Mouse (Mus musculus): ENCODE measurements around the gene Fam227a. TPM values are rescaled to one million over a fixed set of nuclear protein-coding genes. Genes with fewer than 3 reads are reported as not detected.
"Not testable (repeated sequence)": the region's sequence is repeated elsewhere in the genome, so short reads cannot be mapped to it uniquely, and the experiment has no call there.

The Fam227a gene
- total RNA-seq, 2 experiments from 2014 or later = 1.1 TPM; not detected in 1

- ATAC-seq (replicated peaks; ENCODE audit: low FRiP score, low TSS enrichment, poor library complexity, severe bottlenecking) = no peak
Measured at GRCm38 (mm10) chr15:79685141-79685641, 26.4 kb upstream of the Fam227a start.

DNA sequence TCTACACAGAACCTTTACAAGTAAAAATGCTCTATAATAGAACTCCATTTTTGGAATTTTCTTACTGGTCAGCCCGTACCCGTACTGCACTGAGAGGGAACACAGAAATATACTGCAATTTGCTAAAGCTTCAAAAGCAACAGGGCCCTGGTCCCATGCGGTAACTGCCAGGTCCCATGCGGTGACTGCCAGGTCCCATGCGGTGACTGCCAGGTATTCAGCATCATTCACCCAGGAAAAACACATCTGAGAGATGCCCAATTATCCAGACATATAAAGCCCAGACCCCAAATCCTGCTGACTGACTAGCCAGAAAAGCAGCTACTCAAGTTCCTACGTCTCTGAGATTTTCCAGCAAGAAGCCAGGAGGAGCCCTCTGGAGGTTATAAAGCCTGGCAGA, 25.9 kb upstream of the Fam227a start:
- ATAC-seq (replicated peaks; ENCODE audit: low FRiP score, low TSS enrichment, poor library complexity, severe bottlenecking) = no peak

DNA sequence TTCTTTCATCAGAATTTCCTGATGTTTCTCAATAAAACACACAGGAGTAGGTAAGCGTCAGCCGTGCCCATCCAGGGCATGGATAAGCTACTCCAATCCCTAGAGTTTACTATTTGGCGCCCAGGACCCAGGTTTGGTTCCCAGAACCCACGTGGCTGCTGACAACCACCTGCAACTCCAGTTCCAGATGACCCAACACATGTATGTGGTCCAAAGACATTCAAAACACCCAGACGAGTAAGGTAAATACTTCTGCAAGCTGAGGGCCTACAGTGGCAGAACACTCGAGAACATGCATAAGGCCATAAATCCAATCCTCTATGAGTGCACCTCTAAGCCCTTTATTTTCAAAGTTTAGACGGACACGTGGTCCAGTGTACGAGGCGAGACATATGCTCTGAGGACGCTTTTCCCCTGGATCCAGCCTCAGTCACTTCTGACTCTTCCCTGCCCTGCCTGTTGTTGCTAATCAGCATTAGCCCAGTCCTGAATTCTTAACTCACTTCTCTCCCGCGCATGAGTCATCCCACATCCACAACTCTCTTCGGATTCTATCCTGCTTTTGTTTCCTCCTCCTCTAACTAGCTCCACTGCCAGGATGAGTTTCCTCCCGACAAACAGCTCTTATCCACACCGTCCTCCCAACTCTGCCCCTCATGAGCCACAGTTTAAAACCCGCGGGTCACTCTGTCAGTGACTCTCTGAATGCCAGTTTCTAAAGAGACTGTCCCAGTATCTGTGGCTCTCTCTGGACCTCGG, 25.1 kb upstream of the Fam227a start:
- no peak for ATAC-seq (replicated peaks; ENCODE audit: low FRiP score, low TSS enrichment, poor library complexity, severe bottlenecking)

DNA sequence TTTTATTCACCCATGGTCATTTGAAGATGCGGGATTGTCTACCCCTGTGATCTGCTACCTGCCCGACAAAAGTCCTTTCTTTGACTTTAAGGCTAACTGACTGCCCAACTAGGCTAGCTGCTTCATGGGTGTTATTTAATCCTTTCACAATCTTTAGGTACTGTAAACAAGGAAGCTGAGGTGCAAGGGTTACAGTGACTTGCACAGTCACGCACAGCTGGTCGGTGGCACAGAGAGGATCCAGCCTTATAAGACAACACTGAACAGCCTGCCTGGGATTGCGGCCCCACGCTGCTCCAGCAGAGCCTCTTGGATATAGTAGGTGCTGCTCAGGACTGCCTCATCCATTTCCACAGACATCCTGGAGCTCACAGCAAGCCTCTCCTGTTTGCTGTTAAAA, 24.4 kb upstream of the Fam227a start:
- ATAC-seq (replicated peaks; ENCODE audit: low FRiP score, low TSS enrichment, poor library complexity, severe bottlenecking) = no peak

GRCm38 (mm10) chr15:79681973-79682372, 23.2 kb upstream of the Fam227a start:
- ATAC-seq (replicated peaks; ENCODE audit: low FRiP score, low TSS enrichment, poor library complexity, severe bottlenecking) = 0 out of 2 replicates have a peak, but pooled peaks have one; percentile 11

DNA sequence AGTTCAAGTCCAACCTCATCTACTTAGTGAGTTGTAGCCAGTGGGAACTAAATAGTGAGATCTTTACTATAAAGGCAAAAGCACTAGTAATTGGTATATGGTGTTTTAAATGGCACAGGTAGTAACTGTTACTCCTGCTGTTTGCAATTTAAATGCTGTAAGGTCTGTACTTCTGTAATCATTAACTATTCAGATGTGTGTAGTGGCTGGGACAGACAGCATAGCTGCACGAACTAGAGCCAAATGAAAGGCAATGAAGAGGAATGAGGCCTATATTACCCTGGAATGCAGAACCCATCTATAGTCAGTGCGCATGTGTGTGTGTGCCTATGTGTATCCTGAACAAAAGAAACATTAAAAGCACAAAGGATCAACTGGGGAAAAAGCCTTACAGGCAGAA, 19.2 kb upstream of the Fam227a start:
- ATAC-seq (replicated peaks; ENCODE audit: low FRiP score, low TSS enrichment, poor library complexity, severe bottlenecking) = no peak

- ATAC-seq (replicated peaks; ENCODE audit: low FRiP score, low TSS enrichment, poor library complexity, severe bottlenecking) = not testable (repeated sequence)
Measured at GRCm38 (mm10) chr15:79671828-79672348, 13.1 kb upstream of the Fam227a start.

GRCm38 (mm10) chr15:79670972-79671299, 12.2 kb upstream of the Fam227a start:
- no peak for ATAC-seq (replicated peaks; ENCODE audit: low FRiP score, low TSS enrichment, poor library complexity, severe bottlenecking)

- peak; percentile 94 for ATAC-seq (replicated peaks; ENCODE audit: low FRiP score, low TSS enrichment, poor library complexity, severe bottlenecking)
Measured at GRCm38 (mm10) chr15:79670249-79670971, 11.7 kb upstream of the Fam227a start, which contains the start of gene Tomm22. Gene Tomm22, plus strand, starts transcription at chr15:79670861.

DNA sequence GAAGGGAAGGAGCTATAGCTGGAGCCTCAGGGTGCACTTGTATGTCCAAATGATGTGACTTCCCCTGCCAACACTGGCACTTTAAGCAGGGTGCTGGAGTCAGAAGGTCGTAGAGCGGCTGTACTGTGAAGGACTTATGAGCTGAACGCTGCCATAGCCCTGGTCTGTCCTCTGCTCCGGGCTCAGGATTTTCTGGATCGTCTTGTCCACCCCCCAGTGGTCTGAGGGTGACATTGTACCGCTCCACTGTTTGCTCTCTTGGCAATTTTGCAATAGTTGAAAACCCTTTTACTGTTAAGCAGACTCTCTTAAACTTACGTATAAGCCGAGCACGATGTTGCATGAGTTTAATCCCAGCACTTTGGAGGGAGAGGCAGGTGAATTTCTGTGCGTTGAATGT, 10.4 kb upstream of the Fam227a start:
- no peak for ATAC-seq (replicated peaks; ENCODE audit: low FRiP score, low TSS enrichment, poor library complexity, severe bottlenecking)

- ATAC-seq (replicated peaks; ENCODE audit: low FRiP score, low TSS enrichment, poor library complexity, severe bottlenecking) = no peak
Measured at GRCm38 (mm10) chr15:79664666-79665065, 5.9 kb upstream of the Fam227a start.

- ATAC-seq (replicated peaks; ENCODE audit: low FRiP score, low TSS enrichment, poor library complexity, severe bottlenecking) = no peak
Measured at GRCm38 (mm10) chr15:79661852-79662251, 3.1 kb upstream of the Fam227a start.

- peak; percentile 62 for ATAC-seq (replicated peaks; ENCODE audit: low FRiP score, low TSS enrichment, poor library complexity, severe bottlenecking)
Measured at GRCm38 (mm10) chr15:79657837-79658530, 772 bp downstream of the Fam227a start.

DNA sequence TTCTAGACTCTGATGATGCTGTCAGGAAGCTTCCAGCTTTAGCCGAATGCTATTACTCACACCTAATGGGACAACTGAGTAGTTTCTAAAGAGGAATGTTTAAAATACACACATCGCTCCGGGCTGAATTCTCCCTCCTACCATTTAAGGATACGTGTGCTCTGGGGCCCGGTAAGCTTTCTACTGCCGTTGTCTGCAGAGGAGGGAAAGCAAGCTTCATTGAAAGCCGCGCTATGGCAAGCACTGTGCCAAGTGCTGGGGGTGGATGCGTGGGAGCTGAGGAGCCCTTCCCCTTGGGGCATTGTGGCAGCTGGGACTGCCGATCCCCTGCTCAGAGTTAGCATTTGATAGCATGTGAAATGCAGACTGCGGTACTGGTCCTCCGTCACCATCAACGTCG, 2.3 kb downstream of the Fam227a start:
- ATAC-seq (replicated peaks; ENCODE audit: low FRiP score, low TSS enrichment, poor library complexity, severe bottlenecking) = no peak

DNA sequence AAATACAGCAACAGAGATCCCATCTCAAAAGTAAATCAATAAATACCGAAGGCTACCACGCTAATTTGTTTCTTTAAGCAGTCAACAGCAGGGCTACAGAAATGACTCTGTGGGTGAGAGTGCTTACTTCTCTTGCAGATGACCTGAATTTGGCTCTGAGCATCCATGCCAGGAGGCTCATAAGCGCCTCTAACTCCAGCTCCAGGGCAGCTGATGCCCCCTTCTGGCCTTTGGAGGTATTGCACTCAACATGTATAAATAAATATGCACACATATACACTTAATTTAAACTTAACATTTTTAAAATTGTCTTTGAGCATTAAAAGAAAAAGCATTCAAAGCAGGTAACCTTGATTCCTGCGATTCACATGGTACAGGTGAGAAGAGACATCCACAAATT, 7.3 kb downstream of the Fam227a start:
- no peak for ATAC-seq (replicated peaks; ENCODE audit: low FRiP score, low TSS enrichment, poor library complexity, severe bottlenecking)

DNA sequence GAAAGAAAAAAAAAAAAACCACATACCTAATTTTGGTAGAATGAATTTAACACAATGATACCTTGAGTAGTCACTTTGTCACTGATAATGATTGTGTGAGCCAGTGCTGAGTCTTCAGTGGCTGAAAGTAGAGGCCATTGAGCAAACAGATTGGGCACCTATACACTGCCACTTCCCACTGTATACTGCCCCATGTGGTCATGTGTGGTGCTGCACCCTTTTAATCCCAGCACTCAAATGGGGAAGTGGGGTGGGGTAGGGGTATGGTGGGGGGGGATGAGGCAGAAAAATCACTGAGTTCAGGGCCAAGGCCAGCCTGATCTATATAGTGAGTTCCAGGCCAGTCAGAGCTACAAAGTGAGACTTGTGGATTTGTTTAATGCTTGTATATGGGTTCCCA, 8.2 kb downstream of the Fam227a start:
- 0 out of 2 replicates have a peak, but pooled peaks have one; percentile 41 for ATAC-seq (replicated peaks; ENCODE audit: low FRiP score, low TSS enrichment, poor library complexity, severe bottlenecking)

DNA sequence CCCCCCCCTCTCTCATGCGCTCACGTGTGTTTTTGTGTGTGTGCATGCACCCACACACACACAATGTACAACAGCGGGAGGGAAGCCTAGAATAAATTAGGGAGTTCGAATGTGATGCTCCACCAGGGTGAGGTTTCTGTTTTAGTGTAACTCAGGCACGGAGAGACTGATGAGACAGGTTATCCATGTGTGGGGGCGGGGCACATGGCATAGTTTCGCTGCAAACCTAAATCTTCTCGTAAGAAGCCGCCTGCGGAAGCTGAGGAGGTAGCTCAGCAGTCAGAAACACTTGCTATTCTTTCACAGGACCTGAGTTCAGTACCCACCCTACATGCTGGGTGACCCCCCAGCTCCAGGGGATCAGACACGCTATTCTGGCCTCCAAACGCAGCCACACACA, 10.6 kb downstream of the Fam227a start:
- no peak for ATAC-seq (replicated peaks; ENCODE audit: low FRiP score, low TSS enrichment, poor library complexity, severe bottlenecking)

DNA sequence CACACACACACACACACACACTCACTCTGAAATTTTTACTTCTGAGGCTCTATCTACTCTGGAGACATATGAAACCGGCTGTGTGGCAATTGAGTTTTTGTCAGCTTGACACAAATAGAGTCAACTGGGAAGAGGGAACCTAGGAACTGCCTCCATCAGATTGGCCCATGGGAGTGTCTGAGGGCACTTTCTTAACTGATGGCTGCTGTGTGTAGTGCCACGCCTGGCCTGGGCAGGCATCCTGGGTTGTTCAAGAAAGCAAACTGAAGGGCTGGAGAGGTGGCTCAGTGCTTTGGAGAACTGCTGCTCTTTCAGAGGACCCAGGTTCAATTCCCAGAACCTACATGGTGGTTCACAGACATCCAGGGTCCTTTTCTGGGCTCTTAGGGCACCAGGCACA, 13.3 kb downstream of the Fam227a start:
- peak; percentile 68 for ATAC-seq (replicated peaks; ENCODE audit: low FRiP score, low TSS enrichment, poor library complexity, severe bottlenecking)

DNA sequence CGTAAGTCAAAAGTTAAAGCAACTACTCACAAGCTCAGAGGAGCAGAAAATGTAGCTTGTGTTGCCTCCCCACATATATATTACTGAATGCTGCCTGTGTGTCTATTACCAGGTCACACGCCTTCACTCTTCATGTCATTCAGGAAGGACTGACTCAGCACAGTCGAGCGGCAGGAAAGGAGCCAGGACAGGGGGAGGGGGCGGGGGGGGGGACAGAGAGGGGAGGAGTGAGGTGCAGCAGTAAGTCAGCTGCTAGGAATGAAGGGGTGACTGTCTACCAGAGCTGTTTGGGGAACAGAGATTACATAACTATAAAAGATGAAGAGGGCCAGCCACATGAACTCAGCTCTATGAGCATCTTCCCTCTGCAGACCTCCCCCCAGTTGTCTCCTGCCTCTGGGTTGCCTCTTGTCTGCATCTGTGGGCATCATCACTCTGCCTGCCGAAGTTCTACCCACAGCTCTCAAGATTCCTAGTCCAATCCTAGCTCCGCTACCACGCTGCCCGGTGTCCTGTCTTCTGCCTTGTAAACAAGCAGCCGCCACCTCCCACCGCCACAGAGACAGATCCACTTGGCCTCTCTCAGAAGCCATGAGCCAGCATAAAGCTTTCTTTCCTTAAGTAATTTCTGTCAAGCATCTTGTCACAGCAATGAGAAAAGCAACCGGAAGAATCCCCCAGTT, 17.5 kb downstream of the Fam227a start:
- ATAC-seq (replicated peaks; ENCODE audit: low FRiP score, low TSS enrichment, poor library complexity, severe bottlenecking) = no peak
